Mouse (Mus musculus) brain, embryonic 18.5 days (tissue): ENCODE measurements around the gene Gm765.
A peak's percentile ranks its signal among the peaks of the same experiment; 100 is the strongest.

Source experiments
- DNase-seq: peaks from one replicate; pipeline ENCODE4 v3.0.0-alpha.2; 2012; ENCODE audit warnings: low read depth, low spot score

Gm765 gene

DNA sequence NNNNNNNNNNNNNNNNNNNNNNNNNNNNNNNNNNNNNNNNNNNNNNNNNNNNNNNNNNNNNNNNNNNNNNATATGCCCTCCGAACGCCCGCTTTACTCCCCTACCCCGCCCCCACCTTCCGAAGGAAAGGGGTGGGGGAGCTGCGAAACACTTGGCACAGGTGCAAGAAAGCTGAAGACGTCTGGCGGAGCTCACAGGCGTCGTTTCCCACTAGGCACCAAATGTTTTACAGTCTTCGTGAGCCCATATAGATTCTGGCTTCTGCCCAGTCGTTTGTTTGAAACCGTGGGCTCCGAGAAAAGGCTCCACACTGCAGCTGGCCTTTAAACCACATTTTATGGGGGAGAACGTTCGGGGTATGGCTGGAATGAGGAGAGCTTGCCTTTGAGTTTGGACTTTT, 120.6 kb downstream of the Gm765 start:
- peak; percentile 46 for DNase-seq

- no peak for DNase-seq
These were observed 130.3 kb downstream of the Gm765 start for GRCm38 (mm10) chr6:98212225-98212624.

DNA sequence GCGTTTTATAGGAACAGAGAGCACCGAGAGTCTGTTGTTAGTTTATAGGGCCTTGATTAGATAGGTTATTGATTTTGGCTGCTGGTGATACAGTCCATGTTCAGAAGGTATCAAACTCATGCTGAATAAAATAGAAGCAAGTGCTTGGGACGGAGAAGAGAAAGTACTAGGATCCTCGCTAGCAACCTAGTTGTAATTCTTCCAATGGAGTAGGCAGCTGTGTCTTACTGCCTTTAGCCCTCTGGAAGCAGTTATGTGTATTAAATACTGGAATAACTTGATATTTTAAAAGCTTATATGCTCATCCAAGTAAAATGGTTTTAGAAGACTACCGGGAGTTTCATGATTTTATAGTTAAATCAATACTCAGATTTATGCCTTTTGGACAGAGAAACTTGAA, 132.3 kb downstream of the Gm765 start:
- DNase-seq, result no peak

DNA sequence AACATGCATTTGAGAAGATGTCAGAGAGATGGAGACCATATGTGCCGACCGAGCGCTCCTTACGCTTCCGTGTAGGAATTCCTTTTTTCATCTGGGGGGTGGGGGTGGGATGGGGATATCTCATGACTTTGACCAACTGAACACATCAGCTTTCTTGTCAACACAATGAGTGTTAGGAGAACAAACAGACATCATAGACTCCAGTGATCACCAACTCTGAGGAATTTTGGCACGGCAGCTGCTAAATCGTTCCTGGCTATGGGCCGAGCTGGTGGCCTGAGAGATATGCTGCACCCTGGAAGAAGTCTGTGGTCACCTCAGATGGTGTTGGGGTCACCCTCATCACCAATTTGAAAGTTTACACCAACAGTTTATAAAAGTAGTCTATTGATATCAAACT, 134.5 kb downstream of the Gm765 start:
- no peak for DNase-seq

- no peak for DNase-seq
These were observed 143.8 kb downstream of the Gm765 start for GRCm38 (mm10) chr6:98198706-98199105.

DNA sequence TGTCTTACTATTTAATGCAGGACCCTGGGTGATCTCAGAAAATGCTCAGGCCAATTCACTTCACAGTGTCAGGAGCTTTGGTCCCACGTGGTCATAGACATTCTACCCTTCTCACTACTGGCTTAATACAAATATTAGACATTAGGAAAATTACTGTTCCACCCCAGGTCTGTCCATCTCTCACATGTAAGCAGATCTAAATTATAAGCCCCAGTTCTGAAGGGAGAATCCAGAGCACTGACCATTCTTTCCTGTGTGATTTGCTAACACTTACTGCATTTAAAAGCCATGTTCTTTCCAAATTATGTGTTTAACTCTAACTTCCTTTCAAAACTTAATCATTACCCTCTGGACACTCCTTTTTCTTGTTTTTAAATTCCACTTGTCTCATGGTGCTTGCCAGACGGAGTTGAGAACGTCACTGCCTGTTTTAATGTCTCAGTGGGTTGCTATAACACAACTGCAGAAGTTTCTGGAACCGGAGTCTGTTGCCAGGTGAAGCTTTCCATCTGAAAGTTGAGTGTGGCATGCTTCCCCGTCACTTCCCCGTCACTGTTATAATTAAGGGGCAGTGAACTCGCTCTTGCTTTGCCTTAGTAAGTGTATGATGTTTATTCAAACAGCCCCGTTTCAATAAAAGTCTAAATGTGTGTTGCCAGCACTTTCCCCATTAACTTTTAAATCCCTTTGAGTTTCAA, 151.7 kb downstream of the Gm765 start:
- no peak for DNase-seq
